Mouse (Mus musculus): ENCODE results near the gene Chmp6.

Chmp6 gene

GRCm38 (mm10) chr11:119907711-119908110 is 5.5 kb upstream of the Chmp6 start:
- no peak for DNase-seq (ENCODE audit: low read depth, low spot score)

GRCm38 (mm10) chr11:119909436-119909835 is 3.8 kb upstream of the Chmp6 start:
- DNase-seq (ENCODE audit: low read depth, low spot score): peak; percentile 82

GRCm38 (mm10) chr11:119912845-119913244 is 396 bp upstream of the Chmp6 start:
- DNase-seq (ENCODE audit: low read depth, low spot score): no peak

GRCm38 (mm10) chr11:119913935-119914314 is 684 bp downstream of the Chmp6 start:
- no peak for DNase-seq (ENCODE audit: low read depth, low spot score)

GRCm38 (mm10) chr11:119914381-119914780 is 1.1 kb downstream of the Chmp6 start:
- no peak for DNase-seq (ENCODE audit: low read depth, low spot score)

GRCm38 (mm10) chr11:119915666-119916065 is 2.4 kb downstream of the Chmp6 start:
- DNase-seq (ENCODE audit: low read depth, low spot score): no peak

GRCm38 (mm10) chr11:119916102-119916790 is 3.0 kb downstream of the Chmp6 start:
- no peak for DNase-seq (ENCODE audit: low read depth, low spot score)

GRCm38 (mm10) chr11:119916834-119917469 is 3.7 kb downstream of the Chmp6 start:
- DNase-seq (ENCODE audit: low read depth, low spot score): no peak

GRCm38 (mm10) chr11:119918521-119918920 is 5.3 kb downstream of the Chmp6 start:
- no peak for DNase-seq (ENCODE audit: low read depth, low spot score)

- no peak for DNase-seq (ENCODE audit: low read depth, low spot score)
Observed at GRCm38 (mm10) chr11:119919432-119919831, 6.2 kb downstream of the Chmp6 start.

- DNase-seq (ENCODE audit: low read depth, low spot score): peak; percentile 83
Observed at GRCm38 (mm10) chr11:119919897-119920296, 6.7 kb downstream of the Chmp6 start.

GRCm38 (mm10) chr11:119920668-119921067 is 7.4 kb downstream of the Chmp6 start:
- no peak for DNase-seq (ENCODE audit: low read depth, low spot score)

GRCm38 (mm10) chr11:119925176-119925575 is 11.9 kb downstream of the Chmp6 start:
- DNase-seq (ENCODE audit: low read depth, low spot score): no peak

- DNase-seq (ENCODE audit: low read depth, low spot score): no peak
Observed at GRCm38 (mm10) chr11:119926762-119927161, 13.5 kb downstream of the Chmp6 start.

GRCm38 (mm10) chr11:119928023-119928681 is 14.9 kb downstream of the Chmp6 start:
- DNase-seq (ENCODE audit: low read depth, low spot score): peak; percentile 86

GRCm38 (mm10) chr11:119929603-119930265 is 16.5 kb downstream of the Chmp6 start:
- peak; percentile 53 for DNase-seq (ENCODE audit: low read depth, low spot score)

- DNase-seq (ENCODE audit: low read depth, low spot score): no peak
Observed at GRCm38 (mm10) chr11:119931809-119932208, 18.6 kb downstream of the Chmp6 start.

- no peak for DNase-seq (ENCODE audit: low read depth, low spot score)
Observed at GRCm38 (mm10) chr11:119933142-119933541, 19.9 kb downstream of the Chmp6 start.

GRCm38 (mm10) chr11:119933819-119934583 is 20.8 kb downstream of the Chmp6 start:
- peak; percentile 82 for DNase-seq (ENCODE audit: low read depth, low spot score)

- no peak for DNase-seq (ENCODE audit: low read depth, low spot score)
Observed at GRCm38 (mm10) chr11:119934773-119935172, 21.5 kb downstream of the Chmp6 start.

- DNase-seq (ENCODE audit: low read depth, low spot score): peak; percentile 83
Observed at GRCm38 (mm10) chr11:119935457-119935856, 22.2 kb downstream of the Chmp6 start.
